Mouse (Mus musculus) ES-E14 (cell line): ENCODE measurements around the gene Tdrd9.

ENCODE experiments used
- HCFC1 ChIP-seq: IDR thresholded peaks from 2 replicates; pipeline ENCODE4 v1.6.1; 2012; ENCODE audit warnings: low read length, inconsistent platforms, borderline replicate concordance; ENCODE audit not compliant: insufficient read depth
- ZC3H11A ChIP-seq: IDR thresholded peaks from 2 replicates; pipeline ENCODE4 v1.6.1; 2012; ENCODE audit warnings: low read depth, mild to moderate bottlenecking, inconsistent platforms, low read length, borderline replicate concordance
- ZNF384 ChIP-seq: IDR thresholded peaks from 2 replicates; pipeline ENCODE4 v1.6.1; 2012; ENCODE audit warnings: low read depth, low read length, inconsistent platforms

DNA sequence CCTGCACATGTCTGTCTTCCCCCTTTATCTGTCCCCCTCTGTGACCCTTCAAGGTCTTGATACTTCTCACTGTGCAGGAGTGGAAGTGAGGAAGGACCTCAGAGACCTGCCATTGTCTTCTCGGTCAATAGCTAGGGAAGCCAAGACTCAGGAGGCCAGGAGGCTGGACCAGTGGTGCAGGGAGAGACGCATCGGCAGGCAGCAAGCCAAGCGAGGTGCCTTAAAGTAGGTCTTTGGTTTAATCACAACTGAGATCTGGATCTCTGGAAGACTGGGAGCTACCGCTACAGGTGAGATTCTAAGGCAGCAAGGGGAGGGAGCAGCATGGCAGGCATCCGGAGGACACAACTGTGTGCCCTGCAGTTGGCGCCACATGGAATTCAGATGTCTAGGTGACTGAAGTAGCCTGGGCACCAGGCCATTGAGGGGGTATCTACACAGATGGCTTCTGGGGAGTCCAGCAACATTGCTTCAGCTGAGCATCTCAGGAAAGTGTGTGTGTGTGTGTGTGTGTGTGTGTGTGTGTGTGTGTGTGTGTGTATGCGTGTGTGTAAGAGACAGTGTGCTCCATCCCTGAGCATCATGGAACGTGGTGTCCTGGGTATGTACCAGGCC is 39.8 kb upstream of the Tdrd9 start:
- TF ChIP-seq ZC3H11A (no peak), HCFC1 (no peak), ZNF384 (no peak)
